Mouse (Mus musculus) central nervous system, embryonic 11.5 days (tissue): ENCODE measurements around the gene Fam186a. TPM values are rescaled to one million over a fixed set of nuclear protein-coding genes. Genes with fewer than 3 reads are reported as not detected.

Experiments used
- polyA plus RNA-seq: library from polyadenylated mRNA; depleted of rRNA; stranded (reverse); fragments of >200 nt; gene quantifications from 2 replicates; pipeline ENCODE4 v1.2.3, GENCODE M21; 2012; rRNA removed

The Fam186a gene
- polyA plus RNA-seq, result 0.01 and 0.02 TPM in 2 replicates

GRCm38 (mm10) chr15:99966961-99967360 lies at the start of gene Fam186a:
Fam186a (minus strand) TSS chr15:99967061.

GRCm38 (mm10) chr15:99969765-99970164 lies 2.9 kb upstream of the Fam186a start, which contains the start of gene Larp4:
Larp4 (plus strand) TSS chr15:99970065.

GRCm38 (mm10) chr15:99875334-99875869 lies 91.5 kb downstream of the Fam186a start, which contains the start of gene Lima1:
Lima1 (minus strand) TSS chr15:99875456.

Other genes starting within 250 kb of the Fam186a start
- gene Gpd1, start 249.5 kb downstream of the Fam186a start, polyA plus RNA-seq, result 2.7 and 5.2 TPM in 2 replicates
- gene Cox14, start 241.4 kb downstream of the Fam186a start, polyA plus RNA-seq, result 115 and 116 TPM in 2 replicates
- gene Cers5, start 194.2 kb downstream of the Fam186a start, polyA plus RNA-seq, result 51.7 and 60.5 TPM in 2 replicates
- gene Lima1, start 91.6 kb downstream of the Fam186a start, polyA plus RNA-seq, result 25.6 and 44.8 TPM in 2 replicates
- 31.6 and 35.7 TPM in 2 replicates for gene Larp4, start 3.0 kb upstream of the Fam186a start, polyA plus RNA-seq
- 21.7 and 22.6 TPM in 2 replicates for gene Dip2b, start 71.6 kb upstream of the Fam186a start, polyA plus RNA-seq